Mouse (Mus musculus) pancreas, adult 10 weeks (tissue): ENCODE measurements around the gene Ddc. TPM values are rescaled to one million over a fixed set of nuclear protein-coding genes. Genes with fewer than 3 reads are reported as not detected.

ENCODE experiments used
- polyA plus RNA-seq: library from polyadenylated mRNA; stranded (reverse); fragments of 350-450 nt; fragmentation: Illumina TruSeq; extraction: RNeasy Lipid Tissue Mini Kit (QIAGEN cat#74804); gene quantifications from one replicate; pipeline ENCODE4 v1.2.3, GENCODE M21; 2015; ENCODE audit warnings: low read depth, low replicate concordance; ENCODE audit not compliant: insufficient read depth

Gene Ddc
- 19.3 TPM for polyA plus RNA-seq

DNA sequence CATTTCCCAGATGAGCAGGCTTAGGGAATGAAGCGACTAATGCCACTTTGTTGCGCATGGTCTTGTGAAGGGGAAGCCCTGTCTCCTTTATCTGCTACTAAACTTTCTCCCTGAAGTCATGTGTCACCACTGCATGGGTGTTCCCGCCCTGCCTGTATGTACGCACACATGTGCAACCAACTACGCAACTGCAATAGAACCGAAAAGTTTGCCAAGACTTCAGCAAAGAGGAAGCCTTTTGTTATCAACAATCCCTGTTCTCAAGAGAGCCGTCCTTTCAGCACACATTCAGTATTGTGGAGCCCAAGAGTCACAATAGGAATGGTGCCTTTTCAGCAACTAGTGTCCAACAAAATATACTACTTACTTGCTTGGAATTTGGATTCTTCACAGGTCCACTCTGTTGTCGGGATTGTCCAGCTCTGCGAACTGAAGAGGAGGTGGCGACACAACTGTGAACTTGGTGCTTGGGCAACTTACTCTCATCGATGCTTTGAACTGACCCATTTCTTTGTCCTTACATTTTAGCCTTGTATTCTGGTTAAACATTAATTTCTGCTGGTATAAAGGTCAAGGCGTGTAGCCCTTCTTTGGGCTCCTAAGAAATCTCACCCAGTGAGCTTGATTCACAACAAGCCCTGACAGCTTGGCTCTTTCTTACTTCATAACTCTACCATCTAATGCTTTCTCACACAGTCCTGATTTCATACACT lies at the start of gene Ddc:
Gene Ddc, minus strand, starts transcription at position 500 of the 713 bp plus-strand sequence.

DNA sequence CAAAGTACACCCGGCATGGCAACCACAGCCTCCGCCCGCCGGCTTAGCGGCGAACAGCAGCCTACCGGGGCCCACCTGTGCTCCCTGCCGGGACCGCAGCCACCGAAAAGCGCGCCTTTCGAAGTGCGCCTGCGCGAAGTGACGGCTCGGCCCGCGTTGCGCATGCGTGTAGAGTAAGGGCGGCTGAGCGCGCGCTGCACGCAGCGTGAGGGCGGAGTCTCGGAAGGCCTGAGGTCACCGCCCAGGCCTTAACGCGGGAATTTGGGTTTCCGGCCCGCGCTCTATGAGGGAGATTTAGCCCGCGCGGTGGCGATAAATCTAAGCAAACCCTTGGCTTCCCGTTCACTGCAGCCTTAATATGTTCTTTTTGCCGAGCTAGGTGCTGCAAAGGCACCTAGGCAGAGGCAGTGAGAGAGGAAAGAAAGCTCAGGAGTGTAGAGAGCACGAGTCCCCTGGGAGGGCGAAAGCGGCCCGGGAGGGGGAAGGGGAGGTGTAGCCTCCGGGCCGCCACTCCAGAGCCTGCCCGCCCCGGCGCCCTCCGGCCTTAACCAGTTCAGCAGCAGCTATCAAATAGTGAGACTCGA lies 89.0 kb downstream of the Ddc start, which contains the start of gene Fignl1:
Gene Fignl1, minus strand, starts transcription at position 143 of the 584 bp plus-strand sequence.

Other genes with a start within 250 kb of the Ddc start
- 0.61 TPM for gene Ikzf1, start 213.1 kb downstream of the Ddc start, polyA plus RNA-seq
- 0.28 TPM for gene Fignl1, start 89.2 kb downstream of the Ddc start, polyA plus RNA-seq
- 14.4 TPM for gene Grb10, start 140.5 kb upstream of the Ddc start, polyA plus RNA-seq